In the genomic region with DNA sequence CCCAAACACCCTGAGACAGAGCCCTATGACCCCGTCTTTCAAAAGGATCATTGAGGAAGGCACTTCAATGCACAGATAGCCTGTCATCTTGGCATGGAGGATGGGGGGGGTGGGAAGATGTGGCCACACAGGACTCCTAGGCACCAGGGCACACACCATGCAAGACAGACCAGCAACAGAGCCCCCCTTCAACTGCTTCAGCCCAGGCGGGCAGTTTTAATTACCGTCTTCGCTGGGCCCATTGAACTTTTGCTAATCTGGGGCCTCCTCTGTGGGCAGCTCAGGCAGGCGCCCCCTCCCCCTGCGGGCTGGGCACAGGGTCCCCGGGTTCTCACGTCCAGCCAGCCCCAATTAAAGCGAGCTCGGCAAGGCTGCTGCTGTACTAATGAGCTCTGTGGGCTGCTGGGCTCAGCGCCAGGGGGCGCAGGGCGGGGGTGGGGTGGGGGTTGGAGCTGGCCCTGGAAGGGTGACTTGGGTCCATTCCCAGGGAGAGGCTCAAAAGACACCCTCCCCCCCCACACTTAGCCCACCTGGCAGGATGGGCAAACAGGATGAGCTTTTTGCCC, we compare ENCODE assay signal across 10 mouse cellular contexts. TPM values are rescaled to one million over a fixed set of nuclear protein-coding genes. Genes with fewer than 3 reads are reported as not detected.
A peak's percentile ranks its signal among the peaks of the same experiment; 100 is the strongest.
DNase-seq lines count a peak whose midpoint lies in the region; ATAC-seq lines count a peak whose summit lies in the region.
"Had no signal": no experiment of that assay in that cellular context is flagged by ENCODE, and none has a peak within 500 bp of the region (broad histone marks: within the 10 kb centered on the region; RNA-seq: fewer than 3 reads in every experiment).

No protein-coding gene starts in this region.

- no peak for ATAC-seq in hindbrain, embryonic 11.5 days (ENCODE audit: low FRiP score)
- ATAC-seq in forebrain, embryonic 12.5 days (ENCODE audit: low FRiP score), result peak; percentile 72
- peak; percentile 34; the same call in 1 of the 2 replicates for ATAC-seq in neural tube, embryonic 13.5 days (ENCODE audit: low read depth)

- peaks cover 97% of the 10 kb centered on the region for H3K4me1 ChIP-seq in hindbrain, embryonic 10.5 days (replicated peaks)
- peaks cover 40% of the 10 kb centered on the region for H3K4me1 ChIP-seq in hindbrain, embryonic 11.5 days (replicated peaks; ENCODE audit: control insufficient read depth, insufficient read depth, low read length)
- peaks cover 94% of the 10 kb centered on the region for H3K4me1 ChIP-seq in forebrain, embryonic 12.5 days
- peaks cover 87% of the 10 kb centered on the region for H3K4me1 ChIP-seq in neural tube, embryonic 13.5 days (replicated peaks)

- peak overlapping the region; percentile 95 for H3K27ac ChIP-seq in hindbrain, embryonic 10.5 days
- H3K27ac ChIP-seq in hindbrain, embryonic 11.5 days (ENCODE audit: low read depth, low read length), result no peak overlapping the region
- H3K27ac ChIP-seq in forebrain, embryonic 12.5 days, result peak overlapping the region; percentile 84
- peak overlapping the region; percentile 53 for H3K27ac ChIP-seq in neural tube, embryonic 13.5 days (replicated peaks)
- H3K27ac ChIP-seq: left cerebral cortex, adult 2 months had no signal

- WGBS in hindbrain, embryonic 10.5 days, result 18% methylated on average over 13 of the region's 13 CpGs
- 16% methylated on average over 13 of the region's 13 CpGs for WGBS in hindbrain, embryonic 11.5 days
- WGBS in forebrain, embryonic 12.5 days, result 6% methylated on average over 13 of the region's 13 CpGs
- WGBS in neural tube, embryonic 13.5 days, result 16% methylated on average over 13 of the region's 13 CpGs

- 0 out of 2 replicates have a peak overlapping the region, but pooled peaks have one; percentile 11 for H3K4me3 ChIP-seq in hindbrain, embryonic 10.5 days
- H3K4me3 ChIP-seq in hindbrain, embryonic 11.5 days (ENCODE audit: low read depth, low read length), result no peak overlapping the region
- no peak overlapping the region for H3K4me3 ChIP-seq in forebrain, embryonic 12.5 days (replicated peaks)
- H3K4me3 ChIP-seq in neural tube, embryonic 13.5 days, result no peak overlapping the region
- H3K4me3 ChIP-seq: left cerebral cortex, adult 2 months; megakaryocyte, embryonic 14.5 days had no signal

- no peak overlapping the region for H3K9ac ChIP-seq in hindbrain, embryonic 11.5 days (ENCODE audit: low read depth, low read length)
- no peak overlapping the region for H3K9ac ChIP-seq in forebrain, embryonic 12.5 days
- peak overlapping the region; percentile 22; the same call in 1 of the 2 replicates for H3K9ac ChIP-seq in neural tube, embryonic 13.5 days

- no peak overlapping the region for H3K4me2 ChIP-seq in hindbrain, embryonic 11.5 days (replicated peaks; ENCODE audit: low read depth, low read length)
- H3K4me2 ChIP-seq in forebrain, embryonic 12.5 days, result peak overlapping the region; percentile 22; the same call in 1 of the 2 replicates
- H3K4me2 ChIP-seq in neural tube, embryonic 13.5 days, result no peak overlapping the region

- DNase-seq in hindbrain, embryonic 10.5 days (ENCODE audit: low spot score), result no peak
- no peak for DNase-seq in hindbrain, embryonic 11.5 days (ENCODE audit: low spot score)
- peak; percentile 37 for DNase-seq in left cerebral cortex, adult 11 months (ENCODE audit: low spot score)
- DNase-seq in embryo, embryonic 10.5 days (ENCODE audit: low spot score), result no peak
- no peak for DNase-seq in embryo, embryonic 9.5 days (ENCODE audit: extremely low spot score)
- DNase-seq in adrenal gland, adult (ENCODE audit: inconsistent age in 2 of 2, low spot score in 1 of 2), result no peak

- no peaks in the 10 kb centered on the region for H3K9me3 ChIP-seq in hindbrain, embryonic 10.5 days
- H3K9me3 ChIP-seq in hindbrain, embryonic 11.5 days (ENCODE audit: control insufficient read depth, low read length), result no peaks in the 10 kb centered on the region
- H3K9me3 ChIP-seq in forebrain, embryonic 12.5 days, result no peaks in the 10 kb centered on the region
- H3K9me3 ChIP-seq in neural tube, embryonic 13.5 days, result no peaks in the 10 kb centered on the region
- H3K9me3 ChIP-seq: megakaryocyte, embryonic 14.5 days had no signal

- H3K27me3 ChIP-seq in hindbrain, embryonic 10.5 days (ENCODE audit: insufficient read depth, poor library complexity, severe bottlenecking), result peaks cover 97% of the 10 kb centered on the region
- peaks cover 6% of the 10 kb centered on the region; the same call in 1 of the 2 replicates for H3K27me3 ChIP-seq in hindbrain, embryonic 11.5 days (ENCODE audit: control insufficient read depth, insufficient read depth, low read length)
- peaks cover 84% of the 10 kb centered on the region for H3K27me3 ChIP-seq in forebrain, embryonic 12.5 days
- peaks cover 61% of the 10 kb centered on the region for H3K27me3 ChIP-seq in neural tube, embryonic 13.5 days

- H3K36me3 ChIP-seq in hindbrain, embryonic 10.5 days, result no peaks in the 10 kb centered on the region
- H3K36me3 ChIP-seq in hindbrain, embryonic 11.5 days (ENCODE audit: control insufficient read depth, insufficient read depth, low read length), result no peaks in the 10 kb centered on the region
- no peaks in the 10 kb centered on the region for H3K36me3 ChIP-seq in forebrain, embryonic 12.5 days (replicated peaks)
- H3K36me3 ChIP-seq in neural tube, embryonic 13.5 days, result no peaks in the 10 kb centered on the region

RNA-seq across cellular contexts. Expression of a gene that starts 23.4 kb away (rescaled TPM):
- polyA plus RNA-seq in hindbrain, embryonic 10.5 days (2016; fragmentation: Nextera tagmentation; extraction: Ambion mirVana), result 80.5 and 84.6 TPM in 2 replicates
- polyA plus RNA-seq in hindbrain, embryonic 11.5 days (2014; fragmentation: Nextera tagmentation; extraction: Ambion mirVana), result 50.9 and 56.4 TPM in 2 replicates
- polyA plus RNA-seq in forebrain, embryonic 12.5 days (2016; fragmentation: Nextera tagmentation; extraction: Ambion mirVana), result 83.6 and 111 TPM in 2 replicates
- polyA plus RNA-seq in neural tube, embryonic 13.5 days (2015; fragmentation: Nextera tagmentation; extraction: Ambion mirVana), result 42.3 and 44.9 TPM in 2 replicates

RNA-seq across cellular contexts. Expression of a gene that starts 39.8 kb away (rescaled TPM):
- polyA plus RNA-seq in hindbrain, embryonic 10.5 days (2016; fragmentation: Nextera tagmentation; extraction: Ambion mirVana), result 37.1 and 40.9 TPM in 2 replicates
- 37.2 and 39.0 TPM in 2 replicates for polyA plus RNA-seq in hindbrain, embryonic 11.5 days (2014; fragmentation: Nextera tagmentation; extraction: Ambion mirVana)
- polyA plus RNA-seq in forebrain, embryonic 12.5 days (2016; fragmentation: Nextera tagmentation; extraction: Ambion mirVana), result 34.6 and 39.6 TPM in 2 replicates
- 24.7 and 27.6 TPM in 2 replicates for polyA plus RNA-seq in neural tube, embryonic 13.5 days (2015; fragmentation: Nextera tagmentation; extraction: Ambion mirVana)

RNA-seq across cellular contexts. Expression of a gene that starts 40.1 kb away (rescaled TPM):
- 259 and 305 TPM in 2 replicates for polyA plus RNA-seq in hindbrain, embryonic 10.5 days (2016; fragmentation: Nextera tagmentation; extraction: Ambion mirVana)
- polyA plus RNA-seq in hindbrain, embryonic 11.5 days (2014; fragmentation: Nextera tagmentation; extraction: Ambion mirVana), result 232 and 255 TPM in 2 replicates
- polyA plus RNA-seq in forebrain, embryonic 12.5 days (2016; fragmentation: Nextera tagmentation; extraction: Ambion mirVana), result 265 and 272 TPM in 2 replicates
- 40.7 and 46.3 TPM in 2 replicates for polyA plus RNA-seq in neural tube, embryonic 13.5 days (2015; fragmentation: Nextera tagmentation; extraction: Ambion mirVana)

RNA-seq across cellular contexts. Expression of a gene that starts 45.7 kb away (rescaled TPM):
- 255 and 317 TPM in 2 replicates for polyA plus RNA-seq in hindbrain, embryonic 10.5 days (2016; fragmentation: Nextera tagmentation; extraction: Ambion mirVana)
- 257 and 262 TPM in 2 replicates for polyA plus RNA-seq in hindbrain, embryonic 11.5 days (2014; fragmentation: Nextera tagmentation; extraction: Ambion mirVana)
- 265 and 268 TPM in 2 replicates for polyA plus RNA-seq in forebrain, embryonic 12.5 days (2016; fragmentation: Nextera tagmentation; extraction: Ambion mirVana)
- 113 and 132 TPM in 2 replicates for polyA plus RNA-seq in neural tube, embryonic 13.5 days (2015; fragmentation: Nextera tagmentation; extraction: Ambion mirVana)
